Mouse (Mus musculus) kidney, adult 2 months (tissue): ENCODE results near the gene Actl10.

Experiments used
- CTCF ChIP-seq: fragments of 200-500 bp; conservative IDR thresholded peaks from 2 replicates; pipeline ENCODE4 v1.5.1; 2011; ENCODE audit warnings: low read depth, mild to moderate bottlenecking, control low read depth, low read length, moderate library complexity, mixed read lengths; ENCODE audit not compliant: insufficient read depth, insufficient read length
- POLR2A ChIP-seq: fragments of 200-500 bp; IDR thresholded peaks from one replicate; pipeline ENCODE4 v1.6.1; 2011; ENCODE audit warnings: low read depth, low read length, control low read depth

DNA sequence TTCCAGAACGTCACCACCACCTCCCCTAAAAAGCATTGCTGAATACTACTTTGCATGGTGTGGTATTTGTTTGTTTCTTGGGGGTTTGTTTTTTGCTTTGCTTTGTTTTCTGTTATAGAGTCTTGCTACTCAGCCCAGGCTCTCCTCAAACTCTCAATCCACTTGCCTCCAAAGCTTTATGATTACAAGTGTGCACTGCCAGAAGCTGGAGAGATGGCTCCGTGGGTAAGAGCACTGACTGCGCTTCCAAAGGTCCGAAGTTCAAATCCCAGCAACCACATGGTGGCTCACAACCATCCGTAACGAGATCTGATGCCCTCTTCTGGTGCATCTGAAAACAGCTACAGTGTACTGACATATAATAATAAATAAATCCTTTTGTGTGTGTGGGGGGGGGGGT is 49.0 kb downstream of the Actl10 start:
- TF ChIP-seq CTCF (no peak; the same call in 1 of the 2 replicates), POLR2A (no peak)
